Mouse (Mus musculus) liver, postnatal 0 days (tissue): ENCODE measurements around the gene Dnttip1.

ENCODE experiments used
- CTCF ChIP-seq: sonication (generic); IDR thresholded peaks from 2 replicates; pipeline ENCODE4 v1.5.1; 2016; ENCODE audit warnings: antibody characterized with exemption, low read depth
- EP300 ChIP-seq: IDR thresholded peaks from 2 replicates; pipeline ENCODE4 v1.6.1; 2016; ENCODE audit warnings: antibody characterized with exemption, low read depth, mild to moderate bottlenecking

DNA sequence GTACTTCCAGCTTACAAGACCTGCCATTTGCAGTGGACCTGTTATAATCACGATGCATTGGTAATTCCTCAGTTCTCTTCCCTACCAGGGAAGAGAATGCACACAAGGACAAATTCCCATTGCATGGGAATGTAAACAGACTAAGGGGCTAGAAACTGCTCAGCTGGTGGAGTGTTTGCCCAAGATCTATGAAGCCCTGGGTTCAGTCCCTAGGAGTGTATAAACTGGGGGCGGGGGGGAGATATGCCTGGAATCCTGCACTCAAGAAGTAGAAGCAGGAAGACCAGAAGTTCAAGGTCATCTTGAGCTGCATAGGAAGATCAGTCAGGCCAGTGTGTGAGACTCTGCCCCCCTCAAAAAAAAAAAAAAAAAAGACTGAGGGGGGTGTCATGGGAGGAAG, 12.5 kb upstream of the Dnttip1 start:
- TF ChIP-seq CTCF (no peak), EP300 (no peak)
